Mouse (Mus musculus): ENCODE results near the gene Gng7.

Gene Gng7

GRCm38 (mm10) chr10:80947802-80948201, 66.9 kb downstream of the Gng7 start:
- DNase-seq (ENCODE audit: low read depth in 2 of 2, low spot score in 2 of 2): no peak

GRCm38 (mm10) chr10:80946684-80947437, 67.9 kb downstream of the Gng7 start:
- no peak for DNase-seq (ENCODE audit: low read depth in 2 of 2, low spot score in 2 of 2)

GRCm38 (mm10) chr10:80944231-80944630, 70.5 kb downstream of the Gng7 start:
- DNase-seq (ENCODE audit: low read depth in 2 of 2, low spot score in 2 of 2): no peak

DNA sequence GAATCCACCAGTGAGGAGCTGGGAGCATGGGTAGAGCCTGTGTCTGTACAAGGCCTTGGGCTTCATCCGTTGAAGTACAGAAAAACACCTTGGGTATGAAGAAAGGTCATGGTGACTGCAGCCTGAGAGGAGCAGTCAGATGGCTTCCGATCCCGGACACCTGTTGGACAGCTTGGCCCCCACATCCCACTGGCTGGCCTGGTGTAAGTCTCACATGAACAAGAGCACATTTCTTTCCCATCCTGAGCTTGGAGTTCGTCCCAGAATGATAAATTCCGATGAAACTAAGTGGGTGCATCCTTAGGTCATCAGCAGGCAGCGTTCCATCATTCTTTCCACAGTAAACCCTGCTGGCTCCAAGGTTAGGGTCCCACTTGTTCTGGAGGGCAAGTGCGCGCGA, 71.0 kb downstream of the Gng7 start:
- no peak for DNase-seq (ENCODE audit: low read depth in 2 of 2, low spot score in 2 of 2)

DNA sequence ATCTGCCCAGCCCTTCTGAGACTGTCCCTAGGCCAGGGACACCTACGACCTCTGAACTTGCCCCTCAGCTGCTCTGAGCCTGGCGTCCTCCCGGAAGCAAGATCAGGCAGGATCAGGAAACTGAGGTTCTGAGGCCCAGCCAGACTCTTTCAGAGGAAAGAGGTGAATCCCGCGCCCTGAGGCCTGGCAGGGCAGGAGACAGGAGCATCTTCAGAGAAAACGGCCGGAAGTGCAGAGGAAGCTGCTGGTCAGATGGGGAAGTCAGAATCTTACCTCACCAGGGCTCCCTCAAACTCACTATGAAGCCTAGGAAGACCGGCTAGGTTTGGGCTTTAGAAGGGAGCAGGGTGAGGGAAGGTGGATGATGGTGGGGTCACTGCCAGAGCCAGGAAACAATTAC, 71.8 kb downstream of the Gng7 start:
- no peak for DNase-seq (ENCODE audit: low read depth in 2 of 2, low spot score in 2 of 2)

DNA sequence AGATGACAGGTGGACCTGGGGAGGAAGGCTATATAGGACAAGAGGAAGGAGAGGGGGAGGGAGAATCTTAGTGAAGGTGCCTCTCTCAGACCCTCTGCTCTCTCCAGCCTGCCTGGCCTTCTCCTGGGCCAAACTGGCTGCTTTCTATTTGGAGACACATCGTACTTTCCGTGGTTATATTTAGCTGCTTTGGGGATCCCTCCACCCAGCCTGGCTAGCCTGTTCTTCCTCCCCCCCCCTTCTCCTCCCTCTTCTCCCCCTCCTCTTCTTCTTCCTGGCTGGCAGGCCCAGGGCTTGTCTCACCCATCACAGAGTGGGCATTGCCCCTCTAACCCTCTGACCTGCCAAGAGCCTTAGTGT, 73.8 kb downstream of the Gng7 start:
- DNase-seq (ENCODE audit: low read depth in 2 of 2, low spot score in 2 of 2): no peak

DNA sequence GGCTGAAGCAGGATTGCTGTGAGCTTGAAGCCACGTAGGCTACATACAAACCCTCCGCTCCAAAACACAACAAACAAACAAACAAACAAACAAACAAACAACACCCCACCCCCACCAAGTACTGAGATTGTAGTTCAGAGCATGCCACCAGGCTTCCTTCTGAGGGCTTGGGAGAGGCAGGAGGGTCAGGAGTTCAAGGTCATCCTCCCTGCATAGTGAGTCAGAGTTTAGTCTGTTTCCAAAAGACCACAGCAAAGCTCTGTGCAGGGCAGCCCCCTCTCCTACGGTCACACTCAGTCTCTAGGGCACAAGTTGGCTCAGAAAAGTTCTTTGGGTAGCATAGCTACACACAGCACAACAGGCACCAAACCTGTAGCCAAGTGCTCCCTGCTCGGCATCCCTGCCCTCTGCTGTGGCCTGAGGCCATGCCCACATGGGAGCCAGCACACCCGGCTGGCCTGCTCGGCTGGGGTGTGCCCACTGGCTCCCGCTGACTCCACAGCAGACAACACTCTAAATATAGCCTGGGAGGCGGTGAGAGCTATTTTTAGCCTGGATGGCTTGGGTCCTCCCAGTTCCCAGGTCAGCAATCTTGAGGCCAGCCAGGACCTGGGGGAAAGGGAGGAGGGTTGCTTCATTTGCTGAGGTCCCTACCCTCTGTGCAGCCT, 74.3 kb downstream of the Gng7 start:
- DNase-seq (ENCODE audit: low read depth in 2 of 2, low spot score in 2 of 2): no peak

DNA sequence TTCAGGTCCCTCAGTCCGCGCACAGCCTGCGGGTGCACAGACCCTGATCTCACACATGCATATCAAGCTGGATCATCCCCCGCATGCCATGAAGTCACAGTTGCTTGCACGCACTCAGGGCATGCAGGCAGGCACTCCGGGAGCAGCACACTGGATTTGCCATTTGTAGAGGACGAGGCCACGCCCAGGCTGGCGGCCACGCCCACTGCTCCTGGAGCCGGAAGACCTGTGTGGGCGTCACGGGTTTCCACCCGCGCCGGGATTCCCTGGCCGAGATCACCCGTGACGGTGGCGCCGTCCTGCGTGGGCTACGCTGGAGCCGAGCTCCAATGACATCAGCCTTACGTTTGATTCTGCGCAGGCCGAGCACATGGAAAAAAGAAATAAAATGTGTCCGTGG, 75.1 kb downstream of the Gng7 start:
- DNase-seq (ENCODE audit: low read depth in 2 of 2, low spot score in 2 of 2): peak; percentile 40 to 57

- no peak for DNase-seq (ENCODE audit: low read depth in 2 of 2, low spot score in 2 of 2)
Observed at GRCm38 (mm10) chr10:80938831-80939550, 75.8 kb downstream of the Gng7 start.

- no peak for DNase-seq (ENCODE audit: low read depth in 2 of 2, low spot score in 2 of 2)
Observed at GRCm38 (mm10) chr10:80937646-80938045, 77.1 kb downstream of the Gng7 start.

- no peak for DNase-seq (ENCODE audit: low read depth in 2 of 2, low spot score in 2 of 2)
Observed at GRCm38 (mm10) chr10:80936810-80937164, 78.0 kb downstream of the Gng7 start.

DNA sequence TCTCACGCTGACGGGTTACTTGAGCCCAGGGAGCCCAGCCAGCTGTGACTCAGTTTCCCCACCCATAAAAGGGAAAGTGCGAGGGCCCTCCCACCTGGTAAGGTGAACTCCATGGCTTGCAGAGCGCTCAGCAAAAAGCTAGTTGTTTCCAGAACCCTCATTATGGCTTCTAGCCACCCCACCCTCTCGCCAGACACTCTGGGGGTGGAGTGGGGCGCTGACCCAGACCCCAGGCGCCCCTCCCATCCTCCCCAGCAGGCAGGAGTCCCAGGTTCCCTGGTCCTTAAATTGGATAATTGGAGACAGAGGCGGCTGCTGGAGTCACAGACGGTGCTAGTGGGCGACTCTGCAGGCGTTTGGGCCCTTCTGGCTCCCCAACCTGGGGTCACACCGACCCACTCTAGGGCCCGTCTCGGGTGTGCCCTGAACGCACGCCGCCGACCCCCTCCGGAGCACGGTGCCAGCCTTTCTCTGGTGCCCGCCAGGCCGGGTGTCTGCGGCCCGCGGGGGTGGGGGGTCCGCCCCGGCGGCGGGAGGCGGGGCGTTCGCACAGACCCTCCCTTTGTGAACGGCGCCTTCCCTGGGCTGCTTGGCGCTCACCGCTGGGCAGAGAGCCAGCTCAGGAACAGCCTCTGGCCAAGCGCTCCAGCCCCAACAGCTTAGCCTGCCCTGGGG, 78.5 kb downstream of the Gng7 start:
- DNase-seq (ENCODE audit: low read depth in 2 of 2, low spot score in 2 of 2): no peak

GRCm38 (mm10) chr10:80935698-80936097, 79.0 kb downstream of the Gng7 start:
- DNase-seq (ENCODE audit: low read depth in 2 of 2, low spot score in 2 of 2): no peak

DNA sequence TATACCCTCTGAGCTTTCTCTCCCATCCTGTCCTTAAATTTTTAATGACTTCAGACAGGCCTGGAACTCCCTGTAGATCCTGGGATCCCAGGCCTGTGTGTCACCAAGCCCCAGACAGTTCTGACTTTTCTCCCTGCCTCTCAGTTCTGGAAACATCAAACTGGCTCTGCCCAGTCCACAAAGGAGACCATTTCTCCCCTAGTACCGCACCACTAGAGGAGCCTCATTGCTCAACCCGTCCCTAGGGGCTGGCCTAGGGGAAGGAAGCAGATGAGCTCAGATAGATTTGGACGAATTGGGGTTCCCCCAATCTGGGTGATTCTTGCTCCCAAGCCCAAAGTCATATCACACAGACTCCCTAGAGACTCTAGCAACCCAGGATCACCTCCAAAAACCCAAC, 79.5 kb downstream of the Gng7 start:
- DNase-seq (ENCODE audit: low read depth in 2 of 2, low spot score in 2 of 2): no peak

GRCm38 (mm10) chr10:80934136-80934985, 80.4 kb downstream of the Gng7 start:
- DNase-seq (ENCODE audit: low read depth in 2 of 2, low spot score in 2 of 2): no peak

DNA sequence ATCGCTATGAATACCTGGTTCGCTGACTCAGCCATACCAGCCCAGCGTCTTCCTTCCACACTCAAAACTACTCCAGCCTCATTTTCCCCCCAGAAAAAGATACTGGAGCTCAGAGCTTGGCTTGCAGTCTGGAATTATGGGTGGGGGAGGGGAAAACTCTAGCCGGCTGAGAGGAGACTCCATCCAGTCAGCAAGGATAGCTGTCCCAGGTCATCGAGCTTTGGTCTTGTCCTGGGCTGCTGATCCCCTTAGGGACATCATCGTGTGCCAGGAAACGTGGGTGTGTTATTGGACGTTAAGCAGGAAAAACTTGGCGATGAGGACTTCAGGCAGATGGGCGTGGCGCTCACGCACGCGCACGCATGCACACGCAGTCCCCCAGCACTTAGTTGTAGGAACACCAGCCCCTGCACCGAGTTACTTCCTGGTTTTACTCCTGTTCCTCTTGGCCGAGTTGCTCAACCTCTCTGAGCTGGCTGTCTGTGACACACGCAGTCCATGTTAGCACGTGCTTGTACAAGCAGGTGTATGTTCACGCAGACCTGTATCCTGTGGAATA, 81.2 kb downstream of the Gng7 start:
- no peak for DNase-seq (ENCODE audit: low read depth in 2 of 2, low spot score in 2 of 2)

- no peak for DNase-seq (ENCODE audit: low read depth in 2 of 2, low spot score in 2 of 2)
Observed at GRCm38 (mm10) chr10:80932700-80933420, 81.9 kb downstream of the Gng7 start.

GRCm38 (mm10) chr10:80932206-80932605, 82.5 kb downstream of the Gng7 start:
- DNase-seq (ENCODE audit: low read depth in 2 of 2, low spot score in 2 of 2): no peak

GRCm38 (mm10) chr10:80931695-80932094, 83.0 kb downstream of the Gng7 start:
- DNase-seq (ENCODE audit: low read depth in 2 of 2, low spot score in 2 of 2): no peak

DNA sequence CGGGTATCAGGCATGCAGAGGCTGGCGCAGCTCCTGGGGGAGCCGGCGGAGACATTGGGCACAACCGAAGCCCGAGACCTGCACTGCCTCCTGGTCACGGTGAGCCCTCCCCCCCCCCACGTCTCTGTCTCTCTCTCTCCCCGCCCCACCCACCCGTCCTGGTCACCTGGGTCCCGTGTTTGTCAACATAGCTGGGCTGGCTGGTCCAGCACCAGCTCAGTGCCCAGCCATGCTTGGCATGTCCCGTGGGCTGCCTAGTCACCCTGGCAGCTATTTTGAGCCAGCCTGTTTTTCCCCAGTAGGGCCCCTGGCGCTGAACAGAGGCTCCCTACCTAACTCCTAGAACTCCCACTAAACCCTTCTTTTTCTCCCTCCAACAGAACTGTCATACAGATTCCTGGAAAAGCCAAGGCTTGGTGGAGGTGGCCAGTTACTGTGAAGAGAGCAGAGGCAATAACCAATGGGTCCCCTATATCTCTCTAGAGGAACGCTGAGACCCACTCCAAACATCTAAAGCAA, 83.5 kb downstream of the Gng7 start:
- no peak for DNase-seq (ENCODE audit: low read depth in 2 of 2, low spot score in 2 of 2)
